In genomic region chr8:88546032-88546732, GRCm38 (mm10) we compare ENCODE assay signal across 14 mouse cellular contexts. TPM values are rescaled to one million over a fixed set of nuclear protein-coding genes. Genes with fewer than 3 reads are reported as not detected.
DNase-seq lines count a peak whose midpoint lies in the region; ATAC-seq lines count a peak whose summit lies in the region.
"Had no signal": no experiment of that assay in that cellular context is flagged by ENCODE, and none has a peak within 500 bp of the region (broad histone marks: within the 10 kb centered on the region; RNA-seq: fewer than 3 reads in every experiment).

No protein-coding gene starts in this region.

- DNase-seq in gastrocnemius, postnatal 14 days: peak; percentile 20
- DNase-seq in gastrocnemius, postnatal 36 days: no peak
- DNase-seq in urinary bladder, postnatal 14 days (ENCODE audit: low spot score): peak; percentile 46
- DNase-seq in urinary bladder, postnatal 25 days (ENCODE audit: low spot score): no peak
- DNase-seq in kidney, postnatal 36 days: peak; percentile 32 to 45
- no peak for DNase-seq in left cerebral cortex, adult 11 months (ENCODE audit: low spot score)
- DNase-seq: adrenal gland, adult 2 months; cerebellum, postnatal 10 days; layer of hippocampus, adult 9-11 months; thymus, postnatal 4 days had no signal

- H3K4me2 ChIP-seq in forebrain, embryonic 15.5 days (replicated peaks): no peak overlapping the region

- H3K27ac ChIP-seq in forebrain, embryonic 15.5 days (replicated peaks): no peak overlapping the region
- H3K27ac ChIP-seq: liver, embryonic 14.5 days had no signal

- intact Hi-C loops in gastrocnemius, postnatal 14 days (cut with DNase I; ENCODE audit: low total_unique reads): no loop called here
- intact Hi-C loops in gastrocnemius, postnatal 36 days (cut with DNase I): no loop called here

- H3K9ac ChIP-seq in forebrain, embryonic 15.5 days (replicated peaks): no peak overlapping the region
- H3K9ac ChIP-seq: liver, embryonic 14.5 days had no signal

- no peak for ATAC-seq in forebrain, embryonic 15.5 days (replicated peaks)
- no peak for ATAC-seq in cerebellum, adult (ENCODE audit: insufficient number of reproducible peaks, low FRiP score, low TSS enrichment)
- ATAC-seq: forebrain, embryonic 14.5 days had no signal

- no peaks in the 10 kb centered on the region for H3K27me3 ChIP-seq in forebrain, embryonic 15.5 days

- WGBS in forebrain, embryonic 15.5 days: 78% methylated on average over 18 of the region's 18 CpGs

- H3K9me3 ChIP-seq in forebrain, embryonic 15.5 days: 0 out of 2 replicates have a peak, but pooled peaks cover 4% of the 10 kb centered on the region

- no peaks in the 10 kb centered on the region for H3K4me1 ChIP-seq in forebrain, embryonic 15.5 days

- H3K36me3 ChIP-seq in forebrain, embryonic 15.5 days: no peaks in the 10 kb centered on the region

- H3K4me3 ChIP-seq in forebrain, embryonic 15.5 days: no peak overlapping the region

RNA-seq across cellular contexts. Expression of gene Nkd1, which starts 25.0 kb away (rescaled TPM):
- total RNA-seq in gastrocnemius, postnatal 14 days (2021): 1 to 10 TPM; 3.1 to 4.5 TPM
- total RNA-seq in gastrocnemius, postnatal 36 days (2021): 1 to 10 TPM; 1.7 to 1.8 TPM
- 36.6 and 40.8 TPM in 2 replicates for polyA plus RNA-seq in forebrain, embryonic 15.5 days (2015; fragmentation: Nextera tagmentation; extraction: Ambion mirVana)

Comparison
In these comparisons a context has a peak if more than half of its experiments do, and no peak if none do; other contexts are left out.
1. DNase-seq: peak in gastrocnemius, postnatal 14 days (single experiment), urinary bladder, postnatal 14 days (single experiment) and kidney, postnatal 36 days (2 of 2); none in gastrocnemius, postnatal 36 days (0 of 2), urinary bladder, postnatal 25 days (single experiment) and left cerebral cortex, adult 11 months (single experiment).